In genomic region chr7:65489195-65489594, GRCm38 (mm10) we compare ENCODE assay signal across 24 mouse cellular contexts. TPM values are rescaled to one million over a fixed set of nuclear protein-coding genes. Genes with fewer than 3 reads are reported as not detected.
"Had no signal": no experiment of that assay in that cellular context is flagged by ENCODE, and none has a peak within 500 bp of the region (broad histone marks: within the 10 kb centered on the region; RNA-seq: fewer than 3 reads in every experiment).

No protein-coding gene starts in this region.

- H3K27ac ChIP-seq: gastrocnemius, adult 2 months; heart, adult 2 months; intestine, embryonic 15.5 days; left cerebral cortex, adult 2 months; limb, embryonic 10.5 days; limb, embryonic 12.5 days; liver, embryonic 13.5 days; liver, embryonic 15.5 days had no signal

- DNase-seq: gastrocnemius, adult 2 months; gastrocnemius, postnatal 10 days; gastrocnemius, postnatal 25 days; heart, adult 2 months; heart, postnatal 10 days; heart, postnatal 4 days; kidney, adult 18-20 months; kidney, adult 8-10 months; kidney, postnatal 10 days; kidney, postnatal 25 days; kidney, postnatal 4 days; layer of hippocampus, adult 9-11 months; liver; liver, embryonic 13.5 days had no signal

- H3K27me3 ChIP-seq: heart, embryonic 12.5 days; intestine, embryonic 15.5 days; limb, embryonic 12.5 days; liver, embryonic 13.5 days; liver, embryonic 15.5 days had no signal

- H3K36me3 ChIP-seq: heart, embryonic 12.5 days; intestine, embryonic 15.5 days; limb, embryonic 10.5 days; limb, embryonic 12.5 days; liver, embryonic 13.5 days; liver, embryonic 15.5 days had no signal

- ATAC-seq: forebrain, embryonic 16.5 days; inflammation-experienced regulatory T-cells, adult 6 months; intestine, embryonic 15.5 days; intestine, postnatal 0 days had no signal

- H3K4me3 ChIP-seq: gastrocnemius, adult 2 months; heart, adult 2 months; heart, embryonic 12.5 days; intestine, embryonic 15.5 days; left cerebral cortex, adult 2 months; limb, embryonic 10.5 days; limb, embryonic 12.5 days; liver, embryonic 13.5 days; liver, embryonic 15.5 days had no signal

- H3K4me2 ChIP-seq: heart, embryonic 12.5 days; intestine, embryonic 15.5 days; limb, embryonic 12.5 days; liver, embryonic 11.5 days; liver, embryonic 13.5 days; liver, embryonic 15.5 days had no signal

- H3K4me1 ChIP-seq: liver, embryonic 13.5 days had no signal

- H3K9ac ChIP-seq: heart, embryonic 12.5 days; intestine, embryonic 15.5 days; limb, embryonic 12.5 days; liver, embryonic 13.5 days; liver, embryonic 15.5 days had no signal

- H3K9me3 ChIP-seq: intestine, embryonic 15.5 days; limb, embryonic 10.5 days; limb, embryonic 12.5 days; liver, embryonic 13.5 days; liver, embryonic 15.5 days had no signal

RNA-seq across cellular contexts. Expression of gene Tjp1, which starts 38.4 kb away (rescaled TPM):
- polyA plus RNA-seq: inflammation-experienced regulatory T-cells, adult 6 months had no signal
